8 mouse cellular contexts compared by ENCODE assay signal in the genomic region with DNA sequence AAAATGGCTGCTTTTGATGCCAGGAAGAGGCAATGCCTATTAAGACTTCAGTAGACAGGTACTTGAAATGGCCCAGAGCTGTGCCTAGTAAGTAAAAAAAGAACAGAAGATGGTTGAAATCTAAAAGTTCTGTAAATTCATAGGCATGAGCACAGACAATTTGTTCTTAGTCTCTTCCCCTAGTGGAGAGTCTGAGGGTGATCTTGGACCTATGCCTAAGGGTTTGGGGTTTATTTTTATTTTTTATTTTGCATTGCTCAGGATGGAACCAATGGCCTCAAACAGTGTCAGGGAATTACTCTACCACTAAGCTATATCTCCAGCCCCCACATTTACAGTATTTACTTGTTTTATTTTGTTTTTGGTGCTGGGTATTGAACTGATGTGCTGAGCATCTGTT. TPM values are rescaled to one million over a fixed set of nuclear protein-coding genes. Genes with fewer than 3 reads are reported as not detected.
DNase-seq lines count a peak whose midpoint lies in the region; ATAC-seq and TF ChIP-seq lines count a peak whose summit lies in the region.

No protein-coding gene starts in this region.

- H3K4me1 ChIP-seq in E14TG2a.4 (replicated peaks; ENCODE audit: low read depth, low read length), result peaks cover 19% of the 10 kb centered on the region
- H3K4me1 ChIP-seq in forebrain, embryonic 15.5 days, result peaks cover 15% of the 10 kb centered on the region
- peaks cover 15% of the 10 kb centered on the region for H3K4me1 ChIP-seq in liver, postnatal 0 days (ENCODE audit: insufficient read depth)

- 0 out of 2 replicates have a peak overlapping the region, but pooled peaks have one; percentile 64 for H3K9ac ChIP-seq in forebrain, embryonic 15.5 days (replicated peaks)
- H3K9ac ChIP-seq in liver, postnatal 0 days (replicated peaks), result peak overlapping the region; percentile 81; the same call in 1 of the 2 replicates

- H3K4me3 ChIP-seq in E14TG2a.4 (replicated peaks; ENCODE audit: low read length), result peak overlapping the region; percentile 98
- H3K4me3 ChIP-seq in forebrain, embryonic 15.5 days, result peak overlapping the region; percentile 63
- H3K4me3 ChIP-seq in liver, postnatal 0 days (ENCODE audit: low read depth, low read length), result peak overlapping the region; percentile 85

- H3K4me2 ChIP-seq in forebrain, embryonic 15.5 days (replicated peaks), result peak overlapping the region; percentile 54
- H3K4me2 ChIP-seq in liver, postnatal 0 days (ENCODE audit: low read depth, low read length), result peak overlapping the region; percentile 83

- no peak for TF ChIP-seq EP300 in liver, postnatal 0 days (IDR thresholded peaks at IDR 0.05; ENCODE audit: low read depth)

- H3K9me3 ChIP-seq in E14TG2a.4 (ENCODE audit: low read length), result no peaks in the 10 kb centered on the region
- no peaks in the 10 kb centered on the region for H3K9me3 ChIP-seq in forebrain, embryonic 15.5 days
- H3K9me3 ChIP-seq in liver, postnatal 0 days (ENCODE audit: low read length), result no peaks in the 10 kb centered on the region

- TF ChIP-seq CTCF in E14TG2a.4 (conservative IDR thresholded peaks at IDR 0.05; ENCODE audit: low read length), result no peak
- no peak for TF ChIP-seq CTCF in liver, postnatal 0 days (IDR thresholded peaks at IDR 0.05; ENCODE audit: low read depth)

- no peak overlapping the region for H3K27ac ChIP-seq in forebrain, embryonic 15.5 days (replicated peaks)
- no peak overlapping the region for H3K27ac ChIP-seq in liver, postnatal 0 days (ENCODE audit: low read depth)

- peak; percentile 22 for DNase-seq in cerebellum, adult 9-10 months
- DNase-seq in cerebellum, adult 9-11 months, result no peak
- DNase-seq in liver, postnatal 0 days, result no peak
- no peak for DNase-seq in spleen, adult 12 weeks (ENCODE audit: low spot score)
- no peak for DNase-seq in ovary, adult 18-20 months (ENCODE audit: low spot score)
- DNase-seq in kidney, adult 9 months, result no peak

- peaks cover 17% of the 10 kb centered on the region for H3K36me3 ChIP-seq in E14TG2a.4 (ENCODE audit: insufficient read depth, low read length)
- no peaks in the 10 kb centered on the region for H3K36me3 ChIP-seq in forebrain, embryonic 15.5 days
- peaks cover 5% of the 10 kb centered on the region; the same call in 1 of the 2 replicates for H3K36me3 ChIP-seq in liver, postnatal 0 days (replicated peaks; ENCODE audit: insufficient read depth, low read length)

- H3K27me3 ChIP-seq in E14TG2a.4 (ENCODE audit: insufficient read depth, low read length), result no peaks in the 10 kb centered on the region
- H3K27me3 ChIP-seq in forebrain, embryonic 15.5 days, result no peaks in the 10 kb centered on the region
- no peaks in the 10 kb centered on the region for H3K27me3 ChIP-seq in liver, postnatal 0 days (ENCODE audit: insufficient read depth, low read length)

- no peak for ATAC-seq in forebrain, embryonic 15.5 days (replicated peaks)
- no peak for ATAC-seq in liver, postnatal 0 days

RNA-seq across cellular contexts. Expression of gene Lars2, which starts 0.9 kb away (rescaled TPM):
- polyA plus RNA-seq in forebrain, embryonic 15.5 days (2015; fragmentation: Nextera tagmentation; extraction: Ambion mirVana), result 861 and 924 TPM in 2 replicates
- polyA plus RNA-seq in liver, postnatal 0 days (2015; fragmentation: Nextera tagmentation; extraction: Ambion mirVana), result 1,315 and 1,350 TPM in 2 replicates
